Mouse (Mus musculus) gonadal fat pad, adult 2 months (tissue): Measurements from ENCODE around the gene Gpr88. TPM values are rescaled to one million over a fixed set of nuclear protein-coding genes. Genes with fewer than 3 reads are reported as not detected.

Experiments used
- DNase-seq: peaks from one replicate; pipeline ENCODE4 v3.0.0-alpha.2; 2012; ENCODE audit warnings: low read depth
- polyA plus RNA-seq: library from polyadenylated mRNA; depleted of rRNA; stranded (reverse); fragments of >200 nt; gene quantifications from 2 replicates; pipeline ENCODE4 v1.2.3, GENCODE M21; 2012; rRNA removed

Gene Gpr88
- polyA plus RNA-seq, 1 experiment, result 0.63 TPM

GRCm38 (mm10) chr3:116200060-116200459, 53.2 kb downstream of the Gpr88 start:
- DNase-seq, result no peak

Other genes starting within 250 kb of the Gpr88 start
- gene Slc30a7, start 246.1 kb downstream of the Gpr88 start, polyA plus RNA-seq, result 18.7 and 23.9 TPM in 2 replicates
- 9.5 and 11.1 TPM in 2 replicates for gene Extl2, start 246.0 kb downstream of the Gpr88 start, polyA plus RNA-seq
- 4.0 and 4.9 TPM in 2 replicates for gene Vcam1, start 123.8 kb downstream of the Gpr88 start, polyA plus RNA-seq
- gene Cdc14a, start 170.5 kb upstream of the Gpr88 start, polyA plus RNA-seq, result 3.0 and 3.7 TPM in 2 replicates